Mouse (Mus musculus) spleen, postnatal 14 days (tissue): ENCODE data around the gene Sdf4.

ENCODE experiments used
- DNase-seq, 2 experiments: peaks; one replicate each; pipeline ENCODE4 v3.0.0; 2021 to 2022; ENCODE audit warnings: low spot score in 2 of 2

Sdf4 gene

GRCm38 (mm10) chr4:156054130-156054529 is 61.5 kb downstream of the Sdf4 start:
- DNase-seq, result no peak

DNA sequence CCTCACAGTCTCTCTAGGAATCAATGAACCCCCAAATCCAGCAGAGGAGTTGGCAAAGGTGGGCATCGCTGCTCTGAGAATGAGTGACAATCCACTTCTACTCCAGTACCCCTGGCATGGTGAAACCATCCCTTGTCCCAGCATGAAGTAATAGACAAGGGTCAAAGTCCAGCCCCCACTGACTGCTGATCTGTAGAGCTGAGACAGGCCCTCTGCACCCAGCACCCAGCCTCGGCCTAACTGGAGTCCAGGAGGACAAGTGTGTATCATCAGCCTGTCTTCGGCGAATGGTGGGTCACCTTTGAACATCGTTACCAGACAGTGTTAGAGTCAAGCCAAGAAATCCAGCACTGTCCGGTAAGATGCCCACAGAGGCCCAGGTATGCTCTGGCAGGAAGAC is 61.9 kb downstream of the Sdf4 start:
- DNase-seq, result no peak

DNA sequence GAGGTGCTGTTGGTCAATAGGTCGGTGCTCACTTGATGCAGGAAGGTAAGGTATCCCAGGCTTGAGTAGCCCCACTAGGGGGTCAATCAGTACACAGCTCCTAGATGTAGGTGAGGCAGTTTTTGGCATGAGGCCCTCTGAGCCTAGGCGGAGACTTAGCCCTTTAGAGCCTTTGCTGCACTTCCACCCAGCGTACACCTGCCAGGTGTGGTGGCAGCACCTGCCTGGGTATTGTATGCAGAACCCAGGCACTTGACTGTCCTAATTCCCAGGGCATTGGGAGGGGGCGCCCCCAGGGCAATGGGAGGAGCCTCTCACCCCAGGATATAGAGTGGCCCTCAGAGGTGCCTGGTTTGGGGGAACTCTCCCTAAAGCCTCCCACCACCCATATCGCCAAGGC is 62.5 kb downstream of the Sdf4 start:
- DNase-seq, result no peak

GRCm38 (mm10) chr4:156057702-156058101 is 65.0 kb downstream of the Sdf4 start:
- no peak for DNase-seq

DNA sequence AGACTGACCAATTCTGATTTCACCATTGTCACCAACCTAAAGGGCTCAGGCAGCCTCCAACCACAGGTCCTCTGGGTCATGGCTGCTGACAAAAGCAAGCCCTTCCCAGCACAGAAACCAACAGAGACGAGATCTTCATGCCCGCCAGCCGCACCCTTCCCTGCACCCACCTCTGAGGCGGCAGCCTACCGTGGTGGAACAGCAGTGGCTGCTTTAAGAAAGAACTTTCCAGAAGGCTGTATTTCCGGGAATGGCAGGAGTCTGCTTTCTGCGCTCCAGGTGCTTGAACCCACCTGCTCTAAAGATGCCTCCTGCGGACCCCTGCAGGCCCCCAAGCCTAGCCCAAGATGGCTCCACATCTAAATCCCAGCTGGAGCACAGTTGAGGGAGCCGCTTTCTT is 66.2 kb downstream of the Sdf4 start:
- no peak for DNase-seq

DNA sequence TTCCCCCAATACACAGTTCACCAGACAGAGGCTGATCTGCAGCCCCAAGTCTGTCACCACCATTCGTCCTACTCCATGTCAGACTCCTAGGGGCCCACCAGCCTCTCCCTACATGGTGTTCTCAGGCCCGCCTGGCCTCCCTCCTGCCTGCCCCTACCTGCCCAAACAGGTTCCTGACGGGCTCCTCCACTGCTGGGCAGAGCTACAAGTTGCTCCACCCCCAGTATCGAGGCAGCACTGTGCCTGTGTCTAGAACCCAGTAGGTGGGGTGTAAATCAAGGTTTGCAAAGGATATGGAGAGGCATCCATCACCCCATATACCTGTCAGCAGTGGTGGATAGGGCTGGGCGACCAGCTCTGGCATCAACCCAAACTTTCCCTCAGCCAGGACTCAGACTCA is 66.6 kb downstream of the Sdf4 start, which contains the start of gene Ttll10:
Ttll10 (minus strand) TSS at position 154 of the 400 bp plus-strand sequence.
- no peak for DNase-seq

- DNase-seq, result no peak
Observed at GRCm38 (mm10) chr4:156059713-156060112, 67.0 kb downstream of the Sdf4 start.
